20 mouse cellular contexts compared by ENCODE assay signal in the genomic region with DNA sequence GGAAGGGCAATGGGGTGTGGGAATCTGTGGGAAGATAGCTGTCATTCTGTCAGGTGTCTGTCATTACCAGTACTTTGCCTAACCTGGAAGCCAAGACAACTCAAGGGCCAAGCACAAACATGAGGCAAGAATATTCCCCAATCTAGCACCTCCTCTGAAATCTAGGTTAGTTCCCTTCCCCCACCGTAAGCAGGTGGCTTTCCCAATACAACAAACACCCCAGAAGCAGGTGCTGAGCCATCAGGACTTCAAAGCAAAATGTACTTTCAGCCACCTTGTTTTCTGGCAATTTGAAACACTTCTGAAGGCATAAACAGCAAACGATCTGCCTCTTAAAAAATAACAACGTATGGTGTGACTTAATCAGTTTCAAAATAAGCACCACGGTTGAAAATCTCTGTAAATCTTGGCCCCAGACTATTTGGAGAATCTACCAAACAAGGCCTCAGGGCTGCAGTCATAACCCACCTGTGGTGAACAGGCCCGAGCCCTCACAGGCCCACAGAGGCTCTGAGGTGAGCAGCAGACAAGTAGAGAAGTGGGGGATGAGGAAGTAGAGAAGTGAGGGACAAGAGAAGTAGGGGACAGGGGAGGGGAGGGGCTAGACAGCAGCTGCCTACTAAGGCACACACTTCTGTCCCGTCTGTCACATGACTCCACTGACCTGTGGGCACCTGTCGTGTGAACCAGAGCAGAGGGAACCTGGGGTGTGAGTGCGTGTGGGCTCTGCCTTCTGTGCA. TPM values are rescaled to one million over a fixed set of nuclear protein-coding genes. Genes with fewer than 3 reads are reported as not detected.
A peak's percentile ranks its signal among the peaks of the same experiment; 100 is the strongest.
DNase-seq lines count a peak whose midpoint lies in the region; ATAC-seq lines count a peak whose summit lies in the region.
"Had no signal": no experiment of that assay in that cellular context is flagged by ENCODE, and none has a peak within 500 bp of the region (broad histone marks: within the 10 kb centered on the region; RNA-seq: fewer than 3 reads in every experiment).

No protein-coding gene starts in this region.

- DNase-seq in cerebellum, adult 9-10 months = peak; percentile 67
- no peak for DNase-seq in cerebellum, adult 11 months
- peak; percentile 49 to 73 for DNase-seq in thymus, adult 18-20 months
- no peak for DNase-seq in thymus, postnatal 4 days
- DNase-seq in thymus, postnatal 36 days = peak; percentile 63 to 72
- DNase-seq in urinary bladder, adult 2 months (ENCODE audit: low spot score) = no peak
- no peak for DNase-seq in adrenal gland, adult 18-20 months (ENCODE audit: low spot score in 2 of 2)
- DNase-seq: cerebellum, postnatal 14 days; gastrocnemius, adult 2 months; kidney, adult 18-20 months; lung, adult 18-20 months had no signal

- ATAC-seq in megakaryocyte progenitor cell, adult 5-6 weeks (replicated peaks; ENCODE audit: poor library complexity) = 0 out of 2 replicates have a peak, but pooled peaks have one; percentile 29

RNA-seq across cellular contexts. Expression of a gene that starts 45.1 kb away (rescaled TPM):
- total RNA-seq in megakaryocyte progenitor cell, adult 5-6 weeks (2015) = 14.7 and 17.4 TPM in 2 replicates
- 20.1 and 21.0 TPM in 2 replicates for total RNA-seq in megakaryocyte progenitor cell, adult 5-6 weeks (2017)
- 78.7 and 85.4 TPM in 2 replicates for polyA plus RNA-seq in urinary bladder, adult 2 months (2012; rRNA removed)
- total RNA-seq in adrenal gland, adult 18-20 months (2021) = 100 to 1,000 TPM; 108 to 114 TPM

RNA-seq across cellular contexts. Expression of a gene that starts 55.6 kb away (rescaled TPM):
- total RNA-seq in megakaryocyte progenitor cell, adult 5-6 weeks (2015) = 0.25 and 0.46 TPM in 2 replicates
- 0.04 and 0.10 TPM in 2 replicates for total RNA-seq in megakaryocyte progenitor cell, adult 5-6 weeks (2017)
- polyA plus RNA-seq in urinary bladder, adult 2 months (2012; rRNA removed) = 3.8 and 4.1 TPM in 2 replicates
- total RNA-seq in adrenal gland, adult 18-20 months (2021) = 1 to 10 TPM in 1 of 2 experiments, under 1 TPM in 1; 0.53 to 1.0 TPM
- total RNA-seq: megakaryocyte-erythroid progenitor cell, adult 5-6 weeks had no signal

RNA-seq across cellular contexts. Expression of a gene that starts 55.7 kb away (rescaled TPM):
- total RNA-seq in megakaryocyte progenitor cell, adult 5-6 weeks (2015) = not detected in 2 replicates
- not detected in 2 replicates for total RNA-seq in megakaryocyte progenitor cell, adult 5-6 weeks (2017)
- polyA plus RNA-seq in urinary bladder, adult 2 months (2012; rRNA removed) = 0.07 and 0.28 TPM in 2 replicates
- total RNA-seq in adrenal gland, adult 18-20 months (2021) = not detected
- total RNA-seq: gastrocnemius, adult 2 months; heart, adult 8-10 months; hematopoietic stem cell, adult 5-6 weeks; megakaryocyte-erythroid progenitor cell, adult 5-6 weeks had no signal
- polyA plus RNA-seq: C2C12; forebrain, embryonic 12.5 days; large intestine, adult 2 months; neural tube, embryonic 15.5 days; stomach, embryonic 14.5 days had no signal

Comparison
In these comparisons a context has a peak if more than half of its experiments do, and no peak if none do; other contexts are left out.
1. DNase-seq: peak in cerebellum, adult 9-10 months (single experiment), thymus, adult 18-20 months (2 of 2) and thymus, postnatal 36 days (2 of 2); none in cerebellum, adult 11 months (single experiment), thymus, postnatal 4 days (single experiment), urinary bladder, adult 2 months (single experiment) and adrenal gland, adult 18-20 months (0 of 2).
2. RNA of a gene that starts 45.1 kb away (total RNA-seq): 108 to 114 TPM in adrenal gland, adult 18-20 months; 14.7 to 21.0 TPM in megakaryocyte progenitor cell, adult 5-6 weeks; every median in the first group is over 4 times any median in the second.